Mouse (Mus musculus) neural tube, embryonic 11.5 days (tissue): ENCODE results near the gene Hist1h2af. TPM values are rescaled to one million over a fixed set of nuclear protein-coding genes. Genes with fewer than 3 reads are reported as not detected.
"Not testable (repeated sequence)": the region's sequence is repeated elsewhere in the genome, so short reads cannot be mapped to it uniquely, and the experiment has no call there.

Experiments
- ATAC-seq: fragments of 200-750 bp; cut with Nextera tagmentation; 2 replicates; pipeline ENCODE4 v1.8.0; 2017; ENCODE audit warnings: moderate number of reproducible peaks, mild to moderate bottlenecking, moderate TSS enrichment, moderate library complexity; ENCODE audit not compliant: insufficient read depth, low FRiP score, low TSS enrichment
- DNase-seq: peaks from one replicate; pipeline ENCODE4 v3.0.0-alpha.2; 2015; ENCODE audit warnings: low spot score
- H3K27ac ChIP-seq: fragments of 300-500 bp; sonication (generic); 2 replicates; pipeline ENCODE4 v1.5.1; 2014; ENCODE audit warnings: low read depth, mild to moderate bottlenecking, low read length
- H3K27me3 ChIP-seq: fragments of 300-500 bp; sonication (generic); 2 replicates; pipeline ENCODE4 v1.6.1; 2014; ENCODE audit warnings: mild to moderate bottlenecking, low read length, mixed read lengths; ENCODE audit not compliant: control insufficient read depth, insufficient read depth
- H3K36me3 ChIP-seq: fragments of 300-500 bp; sonication (generic); 2 replicates; pipeline ENCODE4 v1.6.1; 2014; ENCODE audit warnings: mild to moderate bottlenecking, low read length, moderate library complexity, mixed read lengths; ENCODE audit not compliant: control insufficient read depth, insufficient read depth
- H3K4me1 ChIP-seq: fragments of 300-500 bp; sonication (generic); 2 replicates; pipeline ENCODE4 v1.6.1; 2014; ENCODE audit warnings: low read length, mixed read lengths; ENCODE audit not compliant: control insufficient read depth, insufficient read depth
- H3K4me2 ChIP-seq: fragments of 300-500 bp; sonication (generic); 2 replicates; pipeline ENCODE4 v1.6.1; 2014; ENCODE audit warnings: low read depth, mild to moderate bottlenecking, moderate library complexity
- H3K4me3 ChIP-seq: fragments of 300-500 bp; sonication (generic); 2 replicates; pipeline ENCODE4 v1.5.1; 2014; ENCODE audit warnings: low read depth, low read length
- H3K9ac ChIP-seq: fragments of 300-500 bp; sonication (generic); 2 replicates; pipeline ENCODE4 v1.6.1; 2014; ENCODE audit warnings: mild to moderate bottlenecking, low read length
- H3K9me3 ChIP-seq: fragments of 300-500 bp; sonication (generic); 2 replicates; pipeline ENCODE4 v1.6.1; 2016; ENCODE audit warnings: low read length; ENCODE audit not compliant: control insufficient read depth
- WGBS: fragments of 180-500 bp; shearing (Covaris S2); extraction: QIAGEN DNeasy Blood & Tissue Kit; methylation state at CpG from one replicate; pipeline ENCODE4 v1.1.7; 2014; 5-methylcytosine and 5-hydroxymethylcytosine counted together
- polyA plus RNA-seq: library from polyadenylated mRNA; unstranded; fragments of >200 nt; fragmentation: Nextera tagmentation; extraction: Ambion mirVana; gene quantifications from 2 replicates; pipeline ENCODE4 v1.2.1, GENCODE M21; 2014

The Hist1h2af gene
- polyA plus RNA-seq, 1 experiment from 2014 or later: 2.1 TPM

- Histone ChIP-seq H3K4me3 (peak overlapping the region; percentile 36), H3K27ac (peak overlapping the region; percentile 93), H3K9ac (peak overlapping the region; percentile 58), H3K4me2 (peak overlapping the region; percentile 57)
- H3K27me3 ChIP-seq, DNase-seq, H3K9me3 ChIP-seq, H3K36me3 ChIP-seq, H3K4me1 ChIP-seq: not testable (repeated sequence)
- WGBS: under 1% methylated on average over 7 of the region's 39 CpGs
- peak; percentile 5 for ATAC-seq
These were observed 41.0 kb downstream of the Hist1h2af start for GRCm38 (mm10) chr13:23574546-23575170.

- Histone ChIP-seq H3K4me3 (peak within 1 kb of the TSS; percentile 36), H3K9ac (peak within 1 kb of the TSS; percentile 63), H3K36me3 (no peaks in the 10 kb centered on the region), H3K4me2 (peak within 1 kb of the TSS; percentile 57), H3K27ac (peak within 1 kb of the TSS; percentile 88), H3K4me1 (peaks cover 6% of the 10 kb centered on the region; the same call in 1 of the 2 replicates), H3K27me3 (no peaks in the 10 kb centered on the region), H3K9me3 (no peaks in the 10 kb centered on the region)
- DNase-seq (peak; percentile 64), ATAC-seq (peak; percentile 40)
- under 1% methylated on average over 18 of the region's 18 CpGs for WGBS
These were observed 41.7 kb downstream of the Hist1h2af start, which contains the start of gene Hist1h3d for GRCm38 (mm10) chr13:23575271-23575851. Gene Hist1h3d (plus strand): TSS chr13:23575763.

GRCm38 (mm10) chr13:23575864-23576313 is 42.2 kb downstream of the Hist1h2af start:
- Histone ChIP-seq H3K9ac (peak overlapping the region; percentile 63), H3K4me3 (peak overlapping the region; percentile 36), H3K27ac (peak overlapping the region; percentile 76), H3K4me2 (peak overlapping the region; percentile 57)
- under 1% methylated on average over 8 of the region's 40 CpGs for WGBS
- not testable (repeated sequence) for H3K4me1 ChIP-seq, DNase-seq, H3K9me3 ChIP-seq, H3K27me3 ChIP-seq, ATAC-seq, H3K36me3 ChIP-seq

GRCm38 (mm10) chr13:23576351-23576881 is 42.7 kb downstream of the Hist1h2af start:
- Histone ChIP-seq H3K9me3 (no peaks in the 10 kb centered on the region), H3K4me1 (peaks cover 6% of the 10 kb centered on the region; the same call in 1 of the 2 replicates), H3K36me3 (no peaks in the 10 kb centered on the region), H3K4me3 (peak overlapping the region; percentile 36), H3K27me3 (no peaks in the 10 kb centered on the region), H3K4me2 (peak overlapping the region; percentile 57), H3K9ac (peak overlapping the region; percentile 63), H3K27ac (peak overlapping the region; percentile 76)
- no peak for ATAC-seq
- DNase-seq: peak; percentile 41
- 5% methylated on average over 7 of the region's 7 CpGs for WGBS

- H3K9me3 ChIP-seq: no peaks in the 10 kb centered on the region
- no peaks in the 10 kb centered on the region for H3K27me3 ChIP-seq
- DNase-seq (peak; percentile 25), ATAC-seq (no peak)
- H3K4me1 ChIP-seq: peaks cover 8% of the 10 kb centered on the region
- H3K4me3 ChIP-seq: peak overlapping the region; percentile 36
- WGBS: 60% methylated on average over 6 of the region's 6 CpGs
- no peaks in the 10 kb centered on the region for H3K36me3 ChIP-seq
- H3K4me2 ChIP-seq: peak overlapping the region; percentile 57
- peak overlapping the region; percentile 63 for H3K9ac ChIP-seq
- peak overlapping the region; percentile 76; the same call in 1 of the 2 replicates for H3K27ac ChIP-seq
These were observed 43.4 kb downstream of the Hist1h2af start for GRCm38 (mm10) chr13:23576906-23577639.

- H3K4me3 ChIP-seq: no peak overlapping the region
- H3K36me3 ChIP-seq: no peaks in the 10 kb centered on the region
- H3K4me2 ChIP-seq: no peak overlapping the region
- no peak overlapping the region for H3K9ac ChIP-seq
- ATAC-seq (no peak), DNase-seq (no peak)
- H3K9me3 ChIP-seq: no peaks in the 10 kb centered on the region
- H3K4me1 ChIP-seq: peaks cover 9% of the 10 kb centered on the region
- WGBS: 95% methylated on average over 1 of the region's 1 CpGs
- no peaks in the 10 kb centered on the region for H3K27me3 ChIP-seq
- H3K27ac ChIP-seq: no peak overlapping the region
These were observed 44.1 kb downstream of the Hist1h2af start for GRCm38 (mm10) chr13:23577835-23578234.

GRCm38 (mm10) chr13:23581408-23582218 is 47.9 kb downstream of the Hist1h2af start, which contains the start of gene Hist1h4d:
Gene Hist1h4d (plus strand): TSS chr13:23581598.
- H3K27ac ChIP-seq: peak within 1 kb of the TSS; percentile 87
- peak within 1 kb of the TSS; percentile 83 for H3K4me2 ChIP-seq
- H3K4me1 ChIP-seq: peaks cover 20% of the 10 kb centered on the region
- DNase-seq (peak; percentile 94), ATAC-seq (peak; percentile 82)
- H3K27me3 ChIP-seq: no peaks in the 10 kb centered on the region
- no peaks in the 10 kb centered on the region for H3K9me3 ChIP-seq
- under 1% methylated on average over 43 of the region's 43 CpGs for WGBS
- H3K9ac ChIP-seq: peak within 1 kb of the TSS; percentile 66
- no peaks in the 10 kb centered on the region for H3K36me3 ChIP-seq
- peak within 1 kb of the TSS; percentile 46 for H3K4me3 ChIP-seq
